Mouse (Mus musculus) heart, adult 2 months (tissue): ENCODE measurements around the gene Slco2b1.

Experiments used
- CTCF ChIP-seq: fragments of 200-600 bp; IDR thresholded peaks from 2 replicates; pipeline ENCODE4 v1.8.1; 2022; ENCODE audit warnings: antibody characterized with exemption, mild to moderate bottlenecking, moderate library complexity
- POLR2A ChIP-seq: fragments of 200-500 bp; IDR thresholded peaks from 2 replicates; pipeline ENCODE4 v1.6.1; 2011; ENCODE audit warnings: mild to moderate bottlenecking, low read depth, low read length, control low read depth; ENCODE audit not compliant: insufficient read depth

- TF ChIP-seq CTCF (no peak), POLR2A (no peak)
Observed at GRCm38 (mm10) chr7:99693387-99693786, 17.8 kb downstream of the Slco2b1 start.
